Comparison of ENCODE assay signal across 7 mouse cellular contexts in the genomic region with DNA sequence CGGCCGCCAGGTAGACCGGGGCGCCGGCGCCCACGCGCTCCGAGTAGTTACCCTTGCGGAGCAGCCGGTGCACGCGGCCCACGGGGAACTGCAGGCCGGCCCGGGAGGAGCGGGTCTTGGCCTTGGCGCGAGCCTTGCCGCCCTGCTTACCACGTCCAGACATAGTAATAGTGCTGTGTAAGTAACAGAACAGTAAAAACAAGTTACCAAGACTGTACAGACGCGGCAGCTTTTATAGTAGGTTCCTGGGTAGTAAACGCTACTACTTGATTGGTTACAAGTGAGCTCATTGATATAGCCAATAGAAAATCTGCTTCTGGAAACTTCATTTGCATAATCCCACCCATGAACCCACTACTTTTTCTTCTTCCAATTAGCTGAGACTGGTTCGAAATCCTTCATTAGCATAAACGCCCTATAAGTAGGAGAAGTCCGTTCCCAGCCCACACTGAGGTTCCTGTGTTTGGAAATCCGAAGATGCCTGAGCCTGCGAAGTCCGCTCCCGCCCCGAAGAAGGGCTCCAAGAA. TPM values are rescaled to one million over a fixed set of nuclear protein-coding genes. Genes with fewer than 3 reads are reported as not detected.
DNase-seq lines count a peak whose midpoint lies in the region; ATAC-seq lines count a peak whose summit lies in the region.

A gene (minus strand): TSS at position 194 of the 527 bp plus-strand sequence.
A gene (plus strand): TSS at position 445 of the 527 bp plus-strand sequence.

- ATAC-seq in embryonic facial prominence, embryonic 11.5 days (replicated peaks; ENCODE audit: insufficient number of reproducible peaks, low FRiP score, low TSS enrichment, low read depth): peak; percentile 99
- peak; percentile 82 for ATAC-seq in granulocyte monocyte progenitor cell, adult 5-6 weeks (replicated peaks; ENCODE audit: poor library complexity, severe bottlenecking)
- peak; percentile 99 for ATAC-seq in midbrain, embryonic 13.5 days

- no peaks in the 10 kb centered on the region for H3K4me1 ChIP-seq in embryonic facial prominence, embryonic 11.5 days (ENCODE audit: control insufficient read depth, insufficient read depth, low read length)
- H3K4me1 ChIP-seq in limb, embryonic 10.5 days: peaks cover 20% of the 10 kb centered on the region
- peaks cover 24% of the 10 kb centered on the region for H3K4me1 ChIP-seq in midbrain, embryonic 13.5 days (replicated peaks)

- H3K36me3 ChIP-seq in embryonic facial prominence, embryonic 11.5 days (replicated peaks; ENCODE audit: control insufficient read depth, insufficient read depth, low read depth, low read length): no peaks in the 10 kb centered on the region
- H3K36me3 ChIP-seq in limb, embryonic 10.5 days: no peaks in the 10 kb centered on the region
- H3K36me3 ChIP-seq in midbrain, embryonic 13.5 days: no peaks in the 10 kb centered on the region

- H3K9me3 ChIP-seq in embryonic facial prominence, embryonic 11.5 days (replicated peaks; ENCODE audit: control insufficient read depth, low read length): no peaks in the 10 kb centered on the region
- no peaks in the 10 kb centered on the region for H3K9me3 ChIP-seq in limb, embryonic 10.5 days (replicated peaks)
- no peaks in the 10 kb centered on the region for H3K9me3 ChIP-seq in midbrain, embryonic 13.5 days

- WGBS in embryonic facial prominence, embryonic 11.5 days: under 1% methylated on average over 28 of the region's 32 CpGs
- WGBS in limb, embryonic 10.5 days: 0% methylated on average over 32 of the region's 32 CpGs
- under 1% methylated on average over 32 of the region's 32 CpGs for WGBS in midbrain, embryonic 13.5 days

- no peaks in the 10 kb centered on the region for H3K27me3 ChIP-seq in embryonic facial prominence, embryonic 11.5 days (ENCODE audit: control insufficient read depth, insufficient read depth, low read length)
- H3K27me3 ChIP-seq in limb, embryonic 10.5 days (ENCODE audit: low read depth, poor library complexity, severe bottlenecking): no peaks in the 10 kb centered on the region
- no peaks in the 10 kb centered on the region for H3K27me3 ChIP-seq in midbrain, embryonic 13.5 days

- peak within 1 kb of the TSS; percentile 97 for H3K27ac ChIP-seq in embryonic facial prominence, embryonic 11.5 days (replicated peaks; ENCODE audit: low read depth, low read length)
- H3K27ac ChIP-seq in limb, embryonic 10.5 days: peak within 1 kb of the TSS; percentile 91
- peak within 1 kb of the TSS; percentile 96 for H3K27ac ChIP-seq in midbrain, embryonic 13.5 days

- peak; percentile 83 for DNase-seq in adrenal gland, postnatal 14 days
- DNase-seq in embryonic facial prominence, embryonic 11.5 days (ENCODE audit: low spot score): peak; percentile 99
- peak; percentile 88 for DNase-seq in kidney, adult 11 months
- peak; percentile 80 for DNase-seq in limb, embryonic 10.5 days (ENCODE audit: low spot score)
- DNase-seq in spleen, adult 12 weeks (ENCODE audit: low spot score): peak; percentile 85

- H3K4me2 ChIP-seq in embryonic facial prominence, embryonic 11.5 days (ENCODE audit: low read depth, low read length): peak within 1 kb of the TSS; percentile 66
- H3K4me2 ChIP-seq in midbrain, embryonic 13.5 days (replicated peaks): peak within 1 kb of the TSS; percentile 77

- peak within 1 kb of the TSS; percentile 67 for H3K9ac ChIP-seq in embryonic facial prominence, embryonic 11.5 days (replicated peaks; ENCODE audit: low read length)
- H3K9ac ChIP-seq in midbrain, embryonic 13.5 days (replicated peaks): peak within 1 kb of the TSS; percentile 69

- peak within 1 kb of the TSS; percentile 40 for H3K4me3 ChIP-seq in embryonic facial prominence, embryonic 11.5 days (ENCODE audit: low read depth, low read length)
- H3K4me3 ChIP-seq in limb, embryonic 10.5 days: peak within 1 kb of the TSS; percentile 52
- H3K4me3 ChIP-seq in midbrain, embryonic 13.5 days (replicated peaks): peak within 1 kb of the TSS; percentile 51

RNA-seq across cellular contexts. Expression of the first gene that starts in this region (rescaled TPM):
- 6.6 and 8.0 TPM in 2 replicates for total RNA-seq in adrenal gland, postnatal 14 days (2021)
- polyA plus RNA-seq in embryonic facial prominence, embryonic 11.5 days (2014; fragmentation: Nextera tagmentation; extraction: Ambion mirVana): 1.4 and 2.2 TPM in 2 replicates
- 2.4 and 4.1 TPM in 2 replicates for total RNA-seq in granulocyte monocyte progenitor cell, adult 5-6 weeks (2014; fragmentation: Nextera tagmentation)
- 173 TPM in 2 replicates for total RNA-seq in granulocyte monocyte progenitor cell, adult 5-6 weeks (2017)
- polyA plus RNA-seq in limb, embryonic 10.5 days (2016; fragmentation: Nextera tagmentation; extraction: Ambion mirVana): 0.60 and 0.98 TPM in 2 replicates
- 0.69 and 1.1 TPM in 2 replicates for polyA plus RNA-seq in midbrain, embryonic 13.5 days (2015; fragmentation: Nextera tagmentation; extraction: Ambion mirVana)

RNA-seq across cellular contexts. Expression of the second gene that starts in this region (rescaled TPM):
- total RNA-seq in adrenal gland, postnatal 14 days (2021): 84.6 and 133 TPM in 2 replicates
- 25.1 and 27.3 TPM in 2 replicates for polyA plus RNA-seq in embryonic facial prominence, embryonic 11.5 days (2014; fragmentation: Nextera tagmentation; extraction: Ambion mirVana)
- 57.7 and 70.7 TPM in 2 replicates for total RNA-seq in granulocyte monocyte progenitor cell, adult 5-6 weeks (2014; fragmentation: Nextera tagmentation)
- total RNA-seq in granulocyte monocyte progenitor cell, adult 5-6 weeks (2017): 274 and 374 TPM in 2 replicates
- polyA plus RNA-seq in limb, embryonic 10.5 days (2016; fragmentation: Nextera tagmentation; extraction: Ambion mirVana): 16.9 and 17.0 TPM in 2 replicates
- polyA plus RNA-seq in midbrain, embryonic 13.5 days (2015; fragmentation: Nextera tagmentation; extraction: Ambion mirVana): 22.2 and 24.4 TPM in 2 replicates

Comparison
In these comparisons a context has a peak if more than half of its experiments do, and no peak if none do; other contexts are left out.
1. Peak in every context shown above with its lines: DNase-seq, ATAC-seq, H3K4me3 ChIP-seq and H3K27ac ChIP-seq.